Mouse (Mus musculus): Measurements from ENCODE around the gene Cnot2. TPM values are rescaled to one million over a fixed set of nuclear protein-coding genes. Genes with fewer than 3 reads are reported as not detected.

Cnot2 gene
- polyA plus RNA-seq (2012; ENCODE audit: low replicate concordance): 2.1 and 8.7 TPM in 2 replicates

DNA sequence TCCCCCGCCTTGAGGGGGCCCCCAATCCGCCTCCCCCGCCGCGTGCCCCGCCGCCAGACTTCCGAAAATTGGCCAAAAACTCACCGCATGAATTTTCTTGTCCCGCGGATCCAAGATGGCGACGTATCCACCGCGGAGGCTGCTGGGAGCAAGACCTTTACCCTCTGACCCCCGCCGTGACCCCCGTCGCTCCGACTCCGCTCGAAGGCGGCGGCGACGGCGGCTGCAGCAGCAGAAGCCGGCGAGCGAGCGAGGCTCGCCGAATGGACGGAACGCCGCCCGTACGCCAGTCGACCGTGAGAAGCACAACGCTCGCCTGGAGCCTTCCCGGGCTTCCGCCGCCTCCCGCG lies at the start of gene Cnot2:
Gene Cnot2, minus strand, starts transcription at position 143 of the 350 bp plus-strand sequence.

DNA sequence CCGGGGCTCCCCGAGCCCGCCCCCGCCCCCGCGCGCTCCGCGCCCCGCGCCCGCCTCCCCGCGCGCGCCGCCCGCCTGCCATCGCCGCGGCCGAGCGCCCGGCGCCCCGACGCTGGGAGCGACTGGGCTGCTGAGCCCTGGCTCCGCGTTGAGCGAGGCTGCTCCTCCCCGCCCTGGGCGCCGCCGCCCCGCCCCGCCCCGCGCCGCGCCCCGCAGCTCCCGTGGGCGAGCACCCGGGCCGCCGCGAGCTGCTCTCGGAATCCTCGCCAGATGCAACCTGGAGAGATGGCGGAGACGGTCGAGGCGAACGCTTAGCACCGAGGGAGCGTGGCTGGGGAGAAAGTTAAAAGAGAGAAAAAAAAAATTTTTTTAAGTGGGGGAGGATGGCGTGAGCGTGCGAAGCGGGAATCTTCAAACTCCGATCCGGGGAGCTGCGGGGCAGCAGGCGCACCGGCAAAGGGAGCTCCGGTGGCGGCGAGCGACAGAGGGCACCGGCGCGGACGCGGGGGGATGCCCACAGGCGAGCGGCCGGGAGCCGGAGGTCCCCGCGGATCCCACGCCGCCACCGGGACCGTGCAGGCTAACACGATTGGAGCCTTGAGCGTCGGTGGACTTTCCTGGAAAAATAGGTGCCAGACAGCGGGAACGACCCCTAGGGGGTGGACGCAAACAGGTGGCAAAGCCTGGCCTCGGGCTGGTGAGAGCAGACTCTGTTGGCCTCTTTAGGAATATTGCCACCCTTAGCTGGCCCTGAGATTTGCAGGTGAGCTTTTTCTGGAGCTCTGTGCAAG lies 107.4 kb downstream of the Cnot2 start, which contains the start of gene Kcnmb4:
Gene Kcnmb4, minus strand, starts transcription at position 120 of the 791 bp plus-strand sequence.

Other genes with a start within 250 kb of the Cnot2 start
- 1.1 and 3.8 TPM in 2 replicates for gene Kcnmb4, start 107.6 kb downstream of the Cnot2 start, polyA plus RNA-seq (2012; ENCODE audit: low replicate concordance)

Measured in leukemia stem cell, adult 10-12 weeks (primary cell).